Comparison of ENCODE assay signal across 8 mouse cellular contexts in the genomic region with DNA sequence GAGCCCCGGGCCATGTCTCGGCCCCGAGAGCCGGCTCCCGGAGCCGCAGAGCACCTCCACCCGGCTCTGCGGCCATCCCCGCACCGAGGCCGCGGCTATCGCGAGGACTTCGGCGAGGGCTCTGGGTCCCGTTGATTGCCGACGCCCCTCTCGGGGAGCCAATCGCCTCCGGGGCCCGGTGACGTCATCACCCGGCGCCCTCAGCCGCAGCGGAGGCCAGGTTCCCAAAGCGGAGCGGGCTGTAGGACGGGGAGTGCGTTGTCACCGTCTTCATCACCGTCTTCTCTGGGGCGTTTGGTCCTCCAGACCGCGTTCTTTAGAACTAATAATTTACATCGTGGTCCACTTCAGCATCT. TPM values are rescaled to one million over a fixed set of nuclear protein-coding genes. Genes with fewer than 3 reads are reported as not detected.
A peak's percentile ranks its signal among the peaks of the same experiment; 100 is the strongest.
DNase-seq lines count a peak whose midpoint lies in the region; ATAC-seq lines count a peak whose summit lies in the region.

A gene (minus strand): TSS at position 123 of the 356 bp plus-strand sequence.

- H3K9me3 ChIP-seq in intestine, embryonic 14.5 days (ENCODE audit: control insufficient read depth, low read length): no peaks in the 10 kb centered on the region

- H3K9ac ChIP-seq in intestine, embryonic 14.5 days (ENCODE audit: low read length): peak within 1 kb of the TSS; percentile 94

- H3K4me2 ChIP-seq in intestine, embryonic 14.5 days (ENCODE audit: low read length): peak within 1 kb of the TSS; percentile 89

- peak; percentile 97 for ATAC-seq in intestine, embryonic 14.5 days (replicated peaks; ENCODE audit: low FRiP score, low TSS enrichment, low read depth)

- H3K27ac ChIP-seq in intestine, embryonic 14.5 days (ENCODE audit: low read depth): peak within 1 kb of the TSS; percentile 82

- intact Hi-C loops in left cerebral cortex, postnatal 14 days (cut with DNase I): loop anchor here (1.0 to 10.0 kb wide), 3 partner anchors 55 to 253 kb away; a partner anchor contains a TSS

- peaks cover 38% of the 10 kb centered on the region for H3K36me3 ChIP-seq in intestine, embryonic 14.5 days (ENCODE audit: control insufficient read depth, insufficient read depth, low read length)

- WGBS in intestine, embryonic 14.5 days: under 1% methylated on average over 37 of the region's 38 CpGs

- no peaks in the 10 kb centered on the region for H3K27me3 ChIP-seq in intestine, embryonic 14.5 days (replicated peaks; ENCODE audit: control insufficient read depth, insufficient read depth, low read length)

- H3K4me3 ChIP-seq in intestine, embryonic 14.5 days (ENCODE audit: low read depth, low read length): peak within 1 kb of the TSS; percentile 97

- DNase-seq in adrenal gland, adult (ENCODE audit: inconsistent age in 2 of 2, low spot score in 1 of 2): peak; percentile 98 to 99
- peak; percentile 96 for DNase-seq in embryo, embryonic 10.5 days (ENCODE audit: low spot score)
- DNase-seq in gastrocnemius, postnatal 25 days: peak; percentile 96
- DNase-seq in intestine, embryonic 14.5 days (ENCODE audit: low spot score): peak; percentile 96
- peak; percentile 95 to 97 for DNase-seq in left cerebral cortex, postnatal 14 days (ENCODE audit: low spot score in 2 of 2)
- DNase-seq in mesoderm, embryonic 11.5 days (ENCODE audit: low read depth, low spot score): peak; percentile 97
- peak; percentile 92 for DNase-seq in right cerebral cortex, postnatal 36 days (ENCODE audit: low spot score in 2 of 2)
- DNase-seq in yolk sac, embryonic 10.5 days (ENCODE audit: low spot score): peak; percentile 93

- H3K4me1 ChIP-seq in intestine, embryonic 14.5 days (replicated peaks; ENCODE audit: control insufficient read depth, insufficient read depth, low read length): peaks cover 7% of the 10 kb centered on the region

RNA-seq across cellular contexts. Expression of the gene that starts here (rescaled TPM):
- total RNA-seq in gastrocnemius, postnatal 25 days (2021): 10 to 100 TPM; 13.2 to 15.1 TPM
- polyA plus RNA-seq in intestine, embryonic 14.5 days (2014; fragmentation: Nextera tagmentation; extraction: Ambion mirVana): 89.2 and 93.4 TPM in 2 replicates
- total RNA-seq in left cerebral cortex, postnatal 14 days (2021): 10 to 100 TPM; 67.6 to 95.0 TPM

Comparison
In these comparisons a context has a peak if more than half of its experiments do, and no peak if none do; other contexts are left out.
1. Peak in every context shown above with its lines: DNase-seq, ATAC-seq, H3K4me3 ChIP-seq and H3K27ac ChIP-seq.
2. RNA of the gene that starts here (total RNA-seq): 67.6 to 95.0 TPM in left cerebral cortex, postnatal 14 days; 13.2 to 15.1 TPM in gastrocnemius, postnatal 25 days; every median in the first group is over 4 times any median in the second.